Mouse (Mus musculus) hindbrain, embryonic 13.5 days (tissue): Measurements from ENCODE around the gene Cntn1. TPM values are rescaled to one million over a fixed set of nuclear protein-coding genes. Genes with fewer than 3 reads are reported as not detected.

Experiments
- ATAC-seq: fragments of 200-750 bp; cut with Nextera tagmentation; 2 replicates; pipeline ENCODE4 v1.8.0; 2017; ENCODE audit warnings: moderate TSS enrichment; ENCODE audit not compliant: low FRiP score
- H3K27ac ChIP-seq: fragments of 300-500 bp; sonication (generic); 2 replicates; pipeline ENCODE4 v1.5.1; 2015; ENCODE audit warnings: inconsistent platforms, mild to moderate bottlenecking, moderate library complexity
- H3K27me3 ChIP-seq: fragments of 300-500 bp; sonication (generic); 2 replicates; pipeline ENCODE4 v1.6.1; 2015; ENCODE audit warnings: mild to moderate bottlenecking, inconsistent platforms
- H3K36me3 ChIP-seq: fragments of 300-500 bp; sonication (generic); 2 replicates; pipeline ENCODE4 v1.6.1; 2015; ENCODE audit warnings: mild to moderate bottlenecking, inconsistent platforms
- H3K4me1 ChIP-seq: fragments of 300-500 bp; sonication (generic); replicated peaks from 2 replicates; pipeline ENCODE4 v1.6.1; 2015; ENCODE audit warnings: inconsistent platforms
- H3K4me2 ChIP-seq: fragments of 300-500 bp; sonication (generic); 2 replicates; pipeline ENCODE4 v1.6.1; 2015; ENCODE audit warnings: inconsistent platforms, mild to moderate bottlenecking, moderate library complexity
- H3K4me3 ChIP-seq: fragments of 300-500 bp; sonication (generic); 2 replicates; pipeline ENCODE4 v1.5.1; 2015; ENCODE audit warnings: mild to moderate bottlenecking, inconsistent platforms
- H3K9ac ChIP-seq: fragments of 300-500 bp; sonication (generic); 2 replicates; pipeline ENCODE4 v1.6.1; 2015; ENCODE audit warnings: mild to moderate bottlenecking, inconsistent platforms
- H3K9me3 ChIP-seq: fragments of 300-500 bp; sonication (generic); 2 replicates; pipeline ENCODE4 v1.6.1; 2016; ENCODE audit warnings: inconsistent platforms
- WGBS: fragments of 180-500 bp; shearing (Covaris S2); methylation state at CpG from one replicate; pipeline ENCODE4 v1.1.7; 2015; 5-methylcytosine and 5-hydroxymethylcytosine counted together
- polyA plus RNA-seq: library from polyadenylated mRNA; unstranded; fragments of >200 nt; fragmentation: Nextera tagmentation; extraction: Ambion mirVana; gene quantifications from 2 replicates; pipeline ENCODE4 v1.2.1, GENCODE M21; 2015

Cntn1 gene
- polyA plus RNA-seq, 1 experiment from 2014 or later, result 28.6 TPM

GRCm38 (mm10) chr15:92210486-92211235 is 159.7 kb downstream of the Cntn1 start:
- no peak overlapping the region for H3K9ac ChIP-seq
- H3K36me3 ChIP-seq, result no peaks in the 10 kb centered on the region
- H3K27me3 ChIP-seq, result no peaks in the 10 kb centered on the region
- H3K4me2 ChIP-seq, result no peak overlapping the region
- no peaks in the 10 kb centered on the region for H3K9me3 ChIP-seq
- WGBS, result 88% methylated on average over 7 of the region's 7 CpGs
- no peak overlapping the region for H3K27ac ChIP-seq
- H3K4me1 ChIP-seq, result no peaks in the 10 kb centered on the region
- ATAC-seq, result no peak
- H3K4me3 ChIP-seq, result no peak overlapping the region

GRCm38 (mm10) chr15:92215841-92216240 is 164.9 kb downstream of the Cntn1 start:
- no peaks in the 10 kb centered on the region for H3K4me1 ChIP-seq
- H3K27me3 ChIP-seq, result no peaks in the 10 kb centered on the region
- ATAC-seq, result no peak
- WGBS, result 63% methylated on average over 3 of the region's 3 CpGs
- no peak overlapping the region for H3K9ac ChIP-seq
- H3K27ac ChIP-seq, result no peak overlapping the region
- no peak overlapping the region for H3K4me2 ChIP-seq
- H3K9me3 ChIP-seq, result no peaks in the 10 kb centered on the region
- H3K36me3 ChIP-seq, result no peaks in the 10 kb centered on the region
- no peak overlapping the region for H3K4me3 ChIP-seq

- Histone ChIP-seq H3K27ac (no peak overlapping the region), H3K36me3 (no peaks in the 10 kb centered on the region), H3K9me3 (no peaks in the 10 kb centered on the region), H3K4me2 (no peak overlapping the region), H3K9ac (no peak overlapping the region), H3K4me1 (no peaks in the 10 kb centered on the region), H3K27me3 (no peaks in the 10 kb centered on the region), H3K4me3 (no peak overlapping the region)
- WGBS, result 81% methylated on average over 2 of the region's 2 CpGs
- ATAC-seq, result no peak
Observed at GRCm38 (mm10) chr15:92221446-92221845, 170.5 kb downstream of the Cntn1 start.

GRCm38 (mm10) chr15:92231386-92231785 is 180.4 kb downstream of the Cntn1 start:
- no peak for ATAC-seq
- Histone ChIP-seq H3K36me3 (no peaks in the 10 kb centered on the region), H3K9ac (no peak overlapping the region), H3K27me3 (no peaks in the 10 kb centered on the region), H3K4me2 (no peak overlapping the region), H3K4me3 (no peak overlapping the region), H3K27ac (no peak overlapping the region), H3K9me3 (no peaks in the 10 kb centered on the region), H3K4me1 (no peaks in the 10 kb centered on the region)
- 19% methylated on average over 7 of the region's 7 CpGs for WGBS

GRCm38 (mm10) chr15:92235836-92236235 is 184.9 kb downstream of the Cntn1 start:
- Histone ChIP-seq H3K27ac (no peak overlapping the region; the same call in 1 of the 2 replicates), H3K4me1 (no peaks in the 10 kb centered on the region), H3K9ac (no peak overlapping the region), H3K36me3 (no peaks in the 10 kb centered on the region), H3K4me2 (no peak overlapping the region), H3K9me3 (no peaks in the 10 kb centered on the region), H3K27me3 (no peaks in the 10 kb centered on the region), H3K4me3 (no peak overlapping the region)
- no peak for ATAC-seq
- 80% methylated on average over 6 of the region's 6 CpGs for whole genome bisulfite sequencing

- no peak for ATAC-seq
Observed at GRCm38 (mm10) chr15:92264980-92265707, 214.2 kb downstream of the Cntn1 start.

GRCm38 (mm10) chr15:92268341-92268740 is 217.4 kb downstream of the Cntn1 start:
- ATAC-seq, result no peak
- Histone ChIP-seq H3K4me3 (no peak overlapping the region), H3K36me3 (no peaks in the 10 kb centered on the region), H3K9me3 (no peaks in the 10 kb centered on the region), H3K27me3 (no peaks in the 10 kb centered on the region), H3K9ac (no peak overlapping the region), H3K27ac (no peak overlapping the region), H3K4me1 (peaks cover 4% of the 10 kb centered on the region), H3K4me2 (no peak overlapping the region)
- WGBS, result 14% methylated on average over 3 of the region's 3 CpGs

More at GRCm38 (mm10) chr15:92264980-92265707, 214.2 kb downstream of the Cntn1 start:
- peaks cover 4% of the 10 kb centered on the region for H3K4me1 ChIP-seq
- H3K9ac ChIP-seq, result no peak overlapping the region
- H3K4me3 ChIP-seq, result no peak overlapping the region
- no peak overlapping the region for H3K27ac ChIP-seq
- no peaks in the 10 kb centered on the region for H3K36me3 ChIP-seq
- no peaks in the 10 kb centered on the region for H3K27me3 ChIP-seq
- H3K9me3 ChIP-seq, result no peaks in the 10 kb centered on the region
- WGBS, result 28% methylated on average over 7 of the region's 7 CpGs
- no peak overlapping the region for H3K4me2 ChIP-seq

GRCm38 (mm10) chr15:92268741-92269322 is 217.9 kb downstream of the Cntn1 start:
- Histone ChIP-seq H3K27me3 (no peaks in the 10 kb centered on the region), H3K4me3 (no peak overlapping the region), H3K36me3 (no peaks in the 10 kb centered on the region), H3K27ac (no peak overlapping the region), H3K9ac (no peak overlapping the region), H3K4me2 (no peak overlapping the region), H3K9me3 (no peaks in the 10 kb centered on the region), H3K4me1 (peaks cover 4% of the 10 kb centered on the region)
- WGBS, result 83% methylated on average over 18 of the region's 18 CpGs
- ATAC-seq, result no peak

- Histone ChIP-seq H3K36me3 (no peaks in the 10 kb centered on the region), H3K9ac (no peak overlapping the region), H3K27me3 (no peaks in the 10 kb centered on the region), H3K4me1 (peaks cover 4% of the 10 kb centered on the region), H3K4me3 (no peak overlapping the region), H3K27ac (no peak overlapping the region), H3K9me3 (no peaks in the 10 kb centered on the region), H3K4me2 (no peak overlapping the region)
- WGBS, result 80% methylated on average over 6 of the region's 6 CpGs
- ATAC-seq, result no peak
Observed at GRCm38 (mm10) chr15:92271801-92272365, 220.9 kb downstream of the Cntn1 start.

GRCm38 (mm10) chr15:92276826-92277225 is 225.9 kb downstream of the Cntn1 start:
- no peak overlapping the region for H3K27ac ChIP-seq
- no peak overlapping the region for H3K4me2 ChIP-seq
- H3K9ac ChIP-seq, result no peak overlapping the region
- ATAC-seq, result no peak
- no peaks in the 10 kb centered on the region for H3K27me3 ChIP-seq
- H3K36me3 ChIP-seq, result no peaks in the 10 kb centered on the region
- H3K4me1 ChIP-seq, result no peaks in the 10 kb centered on the region
- no peak overlapping the region for H3K4me3 ChIP-seq
- 53% methylated on average over 4 of the region's 4 CpGs for WGBS
- no peaks in the 10 kb centered on the region for H3K9me3 ChIP-seq

- Histone ChIP-seq H3K27me3 (no peaks in the 10 kb centered on the region), H3K9ac (no peak overlapping the region), H3K9me3 (no peaks in the 10 kb centered on the region), H3K27ac (no peak overlapping the region), H3K4me3 (no peak overlapping the region), H3K4me1 (no peaks in the 10 kb centered on the region), H3K36me3 (no peaks in the 10 kb centered on the region), H3K4me2 (no peak overlapping the region)
- 81% methylated on average over 4 of the region's 4 CpGs for WGBS
- ATAC-seq, result no peak
Observed at GRCm38 (mm10) chr15:92277984-92278383, 227.0 kb downstream of the Cntn1 start.

- Histone ChIP-seq H3K9me3 (no peaks in the 10 kb centered on the region), H3K36me3 (no peaks in the 10 kb centered on the region), H3K27ac (no peak overlapping the region), H3K9ac (no peak overlapping the region), H3K4me3 (no peak overlapping the region), H3K4me1 (no peaks in the 10 kb centered on the region), H3K4me2 (no peak overlapping the region), H3K27me3 (no peaks in the 10 kb centered on the region)
- 90% methylated on average over 6 of the region's 6 CpGs for WGBS
- ATAC-seq, result no peak
Observed at GRCm38 (mm10) chr15:92280966-92281365, 230.0 kb downstream of the Cntn1 start.
